Mouse (Mus musculus): ENCODE measurements around the gene Ube2q2. TPM values are rescaled to one million over a fixed set of nuclear protein-coding genes. Genes with fewer than 3 reads are reported as not detected.

Ube2q2 gene
- polyA plus RNA-seq, 1 experiment from 2014 or later = 6.0 TPM

- under 1% methylated on average over 65 of the region's 65 CpGs for WGBS (ENCODE audit: insufficient replicate concordance)
- ATAC-seq (ENCODE audit: low read depth) = peak; percentile 94
- peak within 1 kb of the TSS; percentile 70 for H3K4me2 ChIP-seq (ENCODE audit: low read depth, low read length)
- no peaks in the 10 kb centered on the region for H3K9me3 ChIP-seq (replicated peaks; ENCODE audit: control insufficient read depth, low read length)
- peak within 1 kb of the TSS; percentile 76 for H3K9ac ChIP-seq (ENCODE audit: low read depth, low read length)
- H3K27ac ChIP-seq (ENCODE audit: low read length) = peak within 1 kb of the TSS; percentile 84
- H3K4me1 ChIP-seq (ENCODE audit: control insufficient read depth, low read depth, low read length) = peaks cover 14% of the 10 kb centered on the region
- no peaks in the 10 kb centered on the region for H3K27me3 ChIP-seq (ENCODE audit: control insufficient read depth, insufficient read depth, low read depth, low read length)
- H3K36me3 ChIP-seq (ENCODE audit: control insufficient read depth, insufficient read depth) = peaks cover 2% of the 10 kb centered on the region; the same call in 1 of the 2 replicates
- peak within 1 kb of the TSS; percentile 86 for H3K4me3 ChIP-seq (ENCODE audit: low read depth, low read length)
Observed at GRCm38 (mm10) chr9:55208790-55209481, 60.3 kb downstream of the Ube2q2 start, which contains the start of gene Fbxo22. TSS of gene Fbxo22 (plus strand) at chr9:55208925.

- no peak overlapping the region for H3K4me3 ChIP-seq (ENCODE audit: low read depth, low read length)
- H3K27ac ChIP-seq (ENCODE audit: low read length) = no peak overlapping the region
- 60% methylated on average over 4 of the region's 4 CpGs for WGBS (ENCODE audit: insufficient replicate concordance)
- no peak for ATAC-seq (ENCODE audit: low read depth)
- no peaks in the 10 kb centered on the region for H3K27me3 ChIP-seq (ENCODE audit: control insufficient read depth, insufficient read depth, low read depth, low read length)
- no peak overlapping the region; the same call in 1 of the 2 replicates for H3K4me2 ChIP-seq (ENCODE audit: low read depth, low read length)
- H3K4me1 ChIP-seq (ENCODE audit: control insufficient read depth, low read depth, low read length) = peaks cover 14% of the 10 kb centered on the region
- H3K9me3 ChIP-seq (replicated peaks; ENCODE audit: control insufficient read depth, low read length) = no peaks in the 10 kb centered on the region
- H3K36me3 ChIP-seq (ENCODE audit: control insufficient read depth, insufficient read depth) = peaks cover 11% of the 10 kb centered on the region
- H3K9ac ChIP-seq (ENCODE audit: low read depth, low read length) = no peak overlapping the region
Observed at GRCm38 (mm10) chr9:55211611-55212010, 63.0 kb downstream of the Ube2q2 start.

GRCm38 (mm10) chr9:55213396-55213795 lies 64.7 kb downstream of the Ube2q2 start:
- Histone ChIP-seq H3K9ac (ENCODE audit: low read depth, low read length) (no peak overlapping the region), H3K27ac (ENCODE audit: low read length) (no peak overlapping the region), H3K36me3 (ENCODE audit: control insufficient read depth, insufficient read depth) (peaks cover 12% of the 10 kb centered on the region), H3K4me2 (ENCODE audit: low read depth, low read length) (no peak overlapping the region), H3K27me3 (ENCODE audit: control insufficient read depth, insufficient read depth, low read depth, low read length) (no peaks in the 10 kb centered on the region), H3K4me1 (ENCODE audit: control insufficient read depth, low read depth, low read length) (peaks cover 9% of the 10 kb centered on the region), H3K4me3 (ENCODE audit: low read depth, low read length) (no peak overlapping the region), H3K9me3 (replicated peaks; ENCODE audit: control insufficient read depth, low read length) (no peaks in the 10 kb centered on the region)
- 83% methylated on average over 1 of the region's 1 CpGs for WGBS (ENCODE audit: insufficient replicate concordance)
- ATAC-seq (ENCODE audit: low read depth) = no peak

GRCm38 (mm10) chr9:55215056-55215455 lies 66.4 kb downstream of the Ube2q2 start:
- Histone ChIP-seq H3K4me3 (ENCODE audit: low read depth, low read length) (no peak overlapping the region), H3K27ac (ENCODE audit: low read length) (no peak overlapping the region), H3K36me3 (ENCODE audit: control insufficient read depth, insufficient read depth) (peaks cover 18% of the 10 kb centered on the region), H3K4me1 (ENCODE audit: control insufficient read depth, low read depth, low read length) (peaks cover 4% of the 10 kb centered on the region), H3K9me3 (replicated peaks; ENCODE audit: control insufficient read depth, low read length) (no peaks in the 10 kb centered on the region), H3K9ac (ENCODE audit: low read depth, low read length) (no peak overlapping the region), H3K4me2 (ENCODE audit: low read depth, low read length) (no peak overlapping the region), H3K27me3 (ENCODE audit: control insufficient read depth, insufficient read depth, low read depth, low read length) (no peaks in the 10 kb centered on the region)
- 75% methylated on average over 3 of the region's 3 CpGs for WGBS (ENCODE audit: insufficient replicate concordance)
- no peak for ATAC-seq (ENCODE audit: low read depth)

GRCm38 (mm10) chr9:55215648-55216047 lies 67.0 kb downstream of the Ube2q2 start:
- WGBS (ENCODE audit: insufficient replicate concordance) = 73% methylated on average over 3 of the region's 3 CpGs

GRCm38 (mm10) chr9:55216078-55216477 lies 67.4 kb downstream of the Ube2q2 start:
- Histone ChIP-seq H3K36me3 (ENCODE audit: control insufficient read depth, insufficient read depth) (peaks cover 24% of the 10 kb centered on the region), H3K9ac (ENCODE audit: low read depth, low read length) (no peak overlapping the region), H3K27ac (ENCODE audit: low read length) (no peak overlapping the region), H3K4me3 (ENCODE audit: low read depth, low read length) (no peak overlapping the region), H3K27me3 (ENCODE audit: control insufficient read depth, insufficient read depth, low read depth, low read length) (no peaks in the 10 kb centered on the region), H3K9me3 (replicated peaks; ENCODE audit: control insufficient read depth, low read length) (no peaks in the 10 kb centered on the region), H3K4me2 (ENCODE audit: low read depth, low read length) (no peak overlapping the region), H3K4me1 (ENCODE audit: control insufficient read depth, low read depth, low read length) (peaks cover 3% of the 10 kb centered on the region)
- WGBS (ENCODE audit: insufficient replicate concordance) = 71% methylated on average over 2 of the region's 2 CpGs
- no peak for ATAC-seq (ENCODE audit: low read depth)

More at GRCm38 (mm10) chr9:55215648-55216047, 67.0 kb downstream of the Ube2q2 start:
- Histone ChIP-seq H3K4me1 (ENCODE audit: control insufficient read depth, low read depth, low read length) (peaks cover 4% of the 10 kb centered on the region), H3K27ac (ENCODE audit: low read length) (no peak overlapping the region), H3K9me3 (replicated peaks; ENCODE audit: control insufficient read depth, low read length) (no peaks in the 10 kb centered on the region), H3K4me2 (ENCODE audit: low read depth, low read length) (no peak overlapping the region), H3K4me3 (ENCODE audit: low read depth, low read length) (no peak overlapping the region), H3K27me3 (ENCODE audit: control insufficient read depth, insufficient read depth, low read depth, low read length) (no peaks in the 10 kb centered on the region), H3K9ac (ENCODE audit: low read depth, low read length) (no peak overlapping the region), H3K36me3 (ENCODE audit: control insufficient read depth, insufficient read depth) (peaks cover 21% of the 10 kb centered on the region)
- no peak for ATAC-seq (ENCODE audit: low read depth)

- no peak overlapping the region for H3K9ac ChIP-seq (ENCODE audit: low read depth, low read length)
- H3K36me3 ChIP-seq (ENCODE audit: control insufficient read depth, insufficient read depth) = peaks cover 24% of the 10 kb centered on the region
- H3K27ac ChIP-seq (ENCODE audit: low read length) = no peak overlapping the region
- no peaks in the 10 kb centered on the region for H3K27me3 ChIP-seq (ENCODE audit: control insufficient read depth, insufficient read depth, low read depth, low read length)
- H3K9me3 ChIP-seq (replicated peaks; ENCODE audit: control insufficient read depth, low read length) = no peaks in the 10 kb centered on the region
- WGBS (ENCODE audit: insufficient replicate concordance) = 65% methylated on average over 3 of the region's 3 CpGs
- H3K4me2 ChIP-seq (ENCODE audit: low read depth, low read length) = no peak overlapping the region
- no peaks in the 10 kb centered on the region for H3K4me1 ChIP-seq (ENCODE audit: control insufficient read depth, low read depth, low read length)
- no peak overlapping the region for H3K4me3 ChIP-seq (ENCODE audit: low read depth, low read length)
- no peak for ATAC-seq (ENCODE audit: low read depth)
Observed at GRCm38 (mm10) chr9:55217381-55217780, 68.7 kb downstream of the Ube2q2 start.

GRCm38 (mm10) chr9:55225165-55225737 lies 76.6 kb downstream of the Ube2q2 start:
- Histone ChIP-seq H3K27me3 (ENCODE audit: control insufficient read depth, insufficient read depth, low read depth, low read length) (no peaks in the 10 kb centered on the region), H3K27ac (ENCODE audit: low read length) (no peak overlapping the region), H3K4me1 (ENCODE audit: control insufficient read depth, low read depth, low read length) (no peaks in the 10 kb centered on the region; the same call in 1 of the 2 replicates), H3K4me3 (ENCODE audit: low read depth, low read length) (no peak overlapping the region), H3K4me2 (ENCODE audit: low read depth, low read length) (no peak overlapping the region), H3K36me3 (ENCODE audit: control insufficient read depth, insufficient read depth) (peaks cover 13% of the 10 kb centered on the region), H3K9me3 (replicated peaks; ENCODE audit: control insufficient read depth, low read length) (no peaks in the 10 kb centered on the region), H3K9ac (ENCODE audit: low read depth, low read length) (no peak overlapping the region)
- 74% methylated on average over 7 of the region's 7 CpGs for WGBS (ENCODE audit: insufficient replicate concordance)
- no peak for ATAC-seq (ENCODE audit: low read depth)

- 69% methylated on average over 3 of the region's 3 CpGs for WGBS (ENCODE audit: insufficient replicate concordance)
- no peaks in the 10 kb centered on the region; the same call in 1 of the 2 replicates for H3K4me1 ChIP-seq (ENCODE audit: control insufficient read depth, low read depth, low read length)
- no peaks in the 10 kb centered on the region for H3K27me3 ChIP-seq (ENCODE audit: control insufficient read depth, insufficient read depth, low read depth, low read length)
- H3K9me3 ChIP-seq (replicated peaks; ENCODE audit: control insufficient read depth, low read length) = no peaks in the 10 kb centered on the region
- no peak overlapping the region for H3K27ac ChIP-seq (ENCODE audit: low read length)
- H3K9ac ChIP-seq (ENCODE audit: low read depth, low read length) = no peak overlapping the region
- ATAC-seq (ENCODE audit: low read depth) = no peak
- H3K4me2 ChIP-seq (ENCODE audit: low read depth, low read length) = no peak overlapping the region
- no peak overlapping the region for H3K4me3 ChIP-seq (ENCODE audit: low read depth, low read length)
- peaks cover 7% of the 10 kb centered on the region for H3K36me3 ChIP-seq (ENCODE audit: control insufficient read depth, insufficient read depth)
Observed at GRCm38 (mm10) chr9:55226251-55226650, 77.6 kb downstream of the Ube2q2 start.
